Mouse (Mus musculus): ENCODE results near the gene Gpr34. TPM values are rescaled to one million over a fixed set of nuclear protein-coding genes. Genes with fewer than 3 reads are reported as not detected.

Gpr34 gene
- polyA plus RNA-seq, 1 experiment from 2014 or later: 0.67 TPM

DNA sequence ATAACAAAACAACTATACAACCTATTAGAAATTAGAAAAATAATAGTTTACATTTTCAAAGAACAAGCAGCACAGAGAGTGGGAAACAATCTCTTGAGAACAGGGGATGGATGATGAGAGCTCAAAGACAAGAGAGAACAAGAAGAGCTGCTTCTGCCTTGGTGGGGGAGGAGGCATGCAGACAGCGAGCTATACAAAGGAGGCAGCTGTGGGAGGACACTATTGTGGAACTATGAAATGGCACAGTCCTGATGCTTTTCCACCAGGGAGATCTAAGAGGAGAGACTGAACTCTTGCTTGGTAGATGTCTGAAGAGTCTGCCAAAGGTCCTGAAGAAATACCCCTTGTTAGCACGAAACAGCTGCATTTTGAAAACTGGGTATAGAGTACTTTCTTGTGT lies 56.5 kb downstream of the Gpr34 start:
- Histone ChIP-seq H3K36me3 (ENCODE audit: control insufficient read depth, insufficient read depth, low read length) (no peaks in the 10 kb centered on the region), H3K27ac (ENCODE audit: low read depth, low read length) (no peak overlapping the region), H3K9me3 (ENCODE audit: control insufficient read depth, low read length) (no peaks in the 10 kb centered on the region), H3K4me2 (no peak overlapping the region), H3K9ac (ENCODE audit: low read depth, low read length) (no peak overlapping the region), H3K27me3 (replicated peaks; ENCODE audit: control insufficient read depth, insufficient read depth, low read length) (no peaks in the 10 kb centered on the region), H3K4me1 (replicated peaks; ENCODE audit: control insufficient read depth, insufficient read depth, low read length) (no peaks in the 10 kb centered on the region), H3K4me3 (ENCODE audit: low read depth, low read length) (no peak overlapping the region)
- WGBS: 79% methylated on average over 2 of the region's 2 CpGs
- DNase-seq (ENCODE audit: low spot score) (no peak), ATAC-seq (replicated peaks; ENCODE audit: low FRiP score) (no peak)

Small RNAs within 50 kb of the gene (microRNA-seq; reads per million reads assigned to microRNA genes)
- not detected for gene Gm25246 (ENCODE audit: borderline number of aligned reads)

Other genes starting within 250 kb of the Gpr34 start
- 0.04 TPM in 1 of 2 replicates, not detected in the other for gene Nyx, start 166.0 kb upstream of the Gpr34 start, polyA plus RNA-seq (2014; fragmentation: Nextera tagmentation; extraction: Ambion mirVana)
- gene Gpr82, start 29.3 kb downstream of the Gpr34 start, polyA plus RNA-seq (2014; fragmentation: Nextera tagmentation; extraction: Ambion mirVana): 0.49 TPM in 1 of 2 replicates, not detected in the other
- gene Cask, start 219.3 kb downstream of the Gpr34 start, polyA plus RNA-seq (2014; fragmentation: Nextera tagmentation; extraction: Ambion mirVana): 3.5 TPM in 2 replicates